Mouse (Mus musculus): ENCODE data around the gene Ifngr2. TPM values are rescaled to one million over a fixed set of nuclear protein-coding genes. Genes with fewer than 3 reads are reported as not detected.
"Not testable (repeated sequence)": the region's sequence is repeated elsewhere in the genome, so short reads cannot be mapped to it uniquely, and the experiment has no call there.

Gene Ifngr2
- polyA plus RNA-seq, 1 experiment = 18.7 TPM

DNA sequence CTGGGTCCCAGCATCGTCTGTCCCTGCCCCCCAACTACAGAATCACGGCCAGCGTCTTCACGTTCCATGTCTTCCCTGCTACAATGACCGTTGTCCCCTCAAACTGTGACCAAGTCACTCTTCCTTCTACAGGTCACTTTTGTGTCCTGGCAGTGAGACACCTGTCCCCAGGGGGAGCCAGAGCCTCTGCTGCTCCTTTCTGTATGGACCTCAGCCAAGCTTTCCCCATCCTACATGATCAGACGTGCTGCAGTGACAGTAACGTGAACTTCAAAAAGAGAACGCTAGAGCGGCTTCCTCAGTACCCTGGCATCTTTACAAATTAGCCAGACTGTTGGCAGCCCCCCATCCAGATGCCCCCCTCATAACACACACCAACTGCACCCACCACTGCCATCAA is 18.3 kb upstream of the Ifngr2 start:
- TF ChIP-seq MYOD1 (IDR thresholded peaks at IDR 0.05; ENCODE audit: control insufficient read depth in 1 of 3, insufficient read length in 2 of 3, low read depth in 2 of 3) = no peak
- no peak for TF ChIP-seq MAX (IDR thresholded peaks at IDR 0.05; ENCODE audit: low read depth)
- TF ChIP-seq E2F4 (IDR thresholded peaks at IDR 0.05; ENCODE audit: insufficient read depth) = no peak
- TF ChIP-seq TCF3 (IDR thresholded peaks at IDR 0.05; ENCODE audit: insufficient read length, low read depth) = no peak
- TF ChIP-seq USF1 (IDR thresholded peaks at IDR 0.05; ENCODE audit: low read depth) = no peak
- H3ac ChIP-seq (ENCODE audit: control insufficient read depth, insufficient read length) = no peak overlapping the region
- no peaks in the 10 kb centered on the region for H3K27me3 ChIP-seq (ENCODE audit: control insufficient read depth, insufficient read depth, insufficient read length)
- H3K4me3 ChIP-seq = no peak overlapping the region
- H3K79me2 ChIP-seq (ENCODE audit: control insufficient read depth, insufficient read depth) = no peaks in the 10 kb centered on the region
- no peaks in the 10 kb centered on the region for H3K36me3 ChIP-seq (ENCODE audit: control insufficient read depth, insufficient read depth)
- H3K4me2 ChIP-seq (ENCODE audit: low read depth) = no peak overlapping the region

DNA sequence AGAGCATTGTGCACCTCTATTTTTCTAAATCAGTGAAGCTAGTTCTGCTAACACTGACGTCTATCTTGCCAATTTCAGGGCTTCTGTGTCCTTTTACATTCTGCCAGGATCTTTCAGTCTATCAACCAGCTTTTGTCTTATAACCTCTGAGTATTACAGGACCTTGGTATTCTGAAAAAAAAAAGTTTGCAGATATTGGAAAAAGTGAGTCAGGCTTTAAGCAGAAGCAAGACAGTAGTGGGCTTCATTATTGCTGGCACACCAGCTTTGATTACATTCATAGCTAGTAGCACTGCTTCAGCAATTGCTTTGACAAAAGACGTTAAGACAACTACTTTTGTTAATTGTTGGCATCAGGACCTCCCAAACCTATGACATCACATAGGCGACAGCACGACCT is 16.0 kb upstream of the Ifngr2 start:
- not testable (repeated sequence) for H3K79me2 ChIP-seq (ENCODE audit: control insufficient read depth, insufficient read depth); H3ac ChIP-seq (ENCODE audit: control insufficient read depth, insufficient read length); H3K4me2 ChIP-seq (ENCODE audit: low read depth); H3K27me3 ChIP-seq (ENCODE audit: control insufficient read depth, insufficient read depth, insufficient read length); H3K36me3 ChIP-seq (ENCODE audit: control insufficient read depth, insufficient read depth); H3K4me3 ChIP-seq

GRCm38 (mm10) chr16:91531856-91532255 is 15.0 kb upstream of the Ifngr2 start:
- H3K79me2 ChIP-seq (ENCODE audit: control insufficient read depth, insufficient read depth) = no peaks in the 10 kb centered on the region
- no peaks in the 10 kb centered on the region for H3K27me3 ChIP-seq (ENCODE audit: control insufficient read depth, insufficient read depth, insufficient read length)
- H3K36me3 ChIP-seq (ENCODE audit: control insufficient read depth, insufficient read depth) = no peaks in the 10 kb centered on the region
- H3K4me2 ChIP-seq (ENCODE audit: low read depth) = no peak overlapping the region
- no peak for TF ChIP-seq TCF3 (IDR thresholded peaks at IDR 0.05; ENCODE audit: insufficient read length, low read depth)
- TF ChIP-seq SRF (IDR thresholded peaks at IDR 0.05; ENCODE audit: control insufficient read depth, insufficient read length, low read depth) = no peak
- TF ChIP-seq MAX (IDR thresholded peaks at IDR 0.05; ENCODE audit: low read depth) = no peak
- TF ChIP-seq POLR2AphosphoS2 (IDR thresholded peaks at IDR 0.05; ENCODE audit: insufficient read length, low read depth) = no peak
- no peak for TF ChIP-seq CEBPB (IDR thresholded peaks at IDR 0.05; ENCODE audit: insufficient read depth, poor library complexity, severe bottlenecking)
- TF ChIP-seq POLR2A (IDR thresholded peaks at IDR 0.05; ENCODE audit: insufficient read length, low read depth) = no peak
- TF ChIP-seq MYOD1 (IDR thresholded peaks at IDR 0.05; ENCODE audit: control insufficient read depth in 1 of 3, insufficient read length in 2 of 3, low read depth in 2 of 3) = no peak
- TF ChIP-seq E2F4 (IDR thresholded peaks at IDR 0.05; ENCODE audit: insufficient read depth) = no peak
- TF ChIP-seq TCF12 (IDR thresholded peaks at IDR 0.05; ENCODE audit: insufficient read depth, poor library complexity, severe bottlenecking) = no peak
- TF ChIP-seq MYOG (IDR thresholded peaks at IDR 0.05; ENCODE audit: control insufficient read depth in 1 of 3, insufficient read depth in 1 of 3, insufficient read length in 2 of 3, low read depth in 2 of 3) = no peak
- TF ChIP-seq REST (IDR thresholded peaks at IDR 0.05; ENCODE audit: insufficient read depth, insufficient read length) = no peak
- TF ChIP-seq USF1 (IDR thresholded peaks at IDR 0.05; ENCODE audit: low read depth) = no peak
- H3ac ChIP-seq (ENCODE audit: control insufficient read depth, insufficient read length) = no peak overlapping the region
- H3K4me3 ChIP-seq = no peak overlapping the region

DNA sequence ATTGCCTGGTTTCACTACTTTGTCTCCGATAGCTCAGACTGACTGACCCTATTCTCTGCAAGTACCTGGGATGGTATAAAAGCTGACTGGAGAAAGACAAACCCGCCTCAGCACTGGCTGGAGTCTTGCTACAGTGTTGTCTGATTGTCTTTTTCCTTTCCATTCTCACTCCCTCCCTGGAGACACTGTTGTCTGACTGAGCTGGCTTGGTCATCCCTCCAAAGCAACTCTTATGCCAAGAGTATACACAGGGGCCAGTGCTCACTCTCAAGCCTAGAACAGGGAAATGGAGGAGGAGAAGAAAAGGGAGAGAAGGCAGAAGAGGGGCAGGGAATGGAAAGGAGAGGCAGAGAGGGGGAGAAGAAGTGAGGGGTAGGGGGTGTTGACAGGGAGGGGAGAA is 14.4 kb upstream of the Ifngr2 start:
- TF ChIP-seq USF1 (IDR thresholded peaks at IDR 0.05; ENCODE audit: low read depth) = no peak
- no peak for TF ChIP-seq CEBPB (IDR thresholded peaks at IDR 0.05; ENCODE audit: insufficient read depth, poor library complexity, severe bottlenecking)
- TF ChIP-seq E2F4 (IDR thresholded peaks at IDR 0.05; ENCODE audit: insufficient read depth) = no peak
- no peak for TF ChIP-seq TCF12 (IDR thresholded peaks at IDR 0.05; ENCODE audit: insufficient read depth, poor library complexity, severe bottlenecking)
- no peak for TF ChIP-seq TCF3 (IDR thresholded peaks at IDR 0.05; ENCODE audit: insufficient read length, low read depth)
- no peak for TF ChIP-seq MYOD1 (IDR thresholded peaks at IDR 0.05; ENCODE audit: control insufficient read depth in 1 of 3, insufficient read length in 2 of 3, low read depth in 2 of 3)
- no peak for TF ChIP-seq POLR2A (IDR thresholded peaks at IDR 0.05; ENCODE audit: insufficient read length, low read depth)
- no peak for TF ChIP-seq MAX (IDR thresholded peaks at IDR 0.05; ENCODE audit: low read depth)
- TF ChIP-seq REST (IDR thresholded peaks at IDR 0.05; ENCODE audit: insufficient read depth, insufficient read length) = no peak
- TF ChIP-seq SRF (IDR thresholded peaks at IDR 0.05; ENCODE audit: control insufficient read depth, insufficient read length, low read depth) = no peak
- no peak for TF ChIP-seq POLR2AphosphoS2 (IDR thresholded peaks at IDR 0.05; ENCODE audit: insufficient read length, low read depth)
- no peak for TF ChIP-seq MYOG (IDR thresholded peaks at IDR 0.05; ENCODE audit: control insufficient read depth in 1 of 3, insufficient read depth in 1 of 3, insufficient read length in 2 of 3, low read depth in 2 of 3)
- H3K4me3 ChIP-seq = no peak overlapping the region
- no peaks in the 10 kb centered on the region for H3K27me3 ChIP-seq (ENCODE audit: control insufficient read depth, insufficient read depth, insufficient read length)
- H3ac ChIP-seq (ENCODE audit: control insufficient read depth, insufficient read length) = no peak overlapping the region
- no peaks in the 10 kb centered on the region for H3K79me2 ChIP-seq (ENCODE audit: control insufficient read depth, insufficient read depth)
- H3K36me3 ChIP-seq (ENCODE audit: control insufficient read depth, insufficient read depth) = no peaks in the 10 kb centered on the region
- H3K4me2 ChIP-seq (ENCODE audit: low read depth) = no peak overlapping the region

GRCm38 (mm10) chr16:91533097-91534001 is 13.5 kb upstream of the Ifngr2 start:
- no peak overlapping the region for H3K4me3 ChIP-seq
- H3ac ChIP-seq (ENCODE audit: control insufficient read depth, insufficient read length) = no peak overlapping the region
- H3K79me2 ChIP-seq (ENCODE audit: control insufficient read depth, insufficient read depth) = no peaks in the 10 kb centered on the region
- no peak overlapping the region for H3K4me2 ChIP-seq (ENCODE audit: low read depth)
- TF ChIP-seq MAX (IDR thresholded peaks at IDR 0.05; ENCODE audit: low read depth) (no peak), TCF3 (IDR thresholded peaks at IDR 0.05; ENCODE audit: insufficient read length, low read depth) (no peak), CEBPB (IDR thresholded peaks at IDR 0.05; ENCODE audit: insufficient read depth, poor library complexity, severe bottlenecking) (no peak), E2F4 (IDR thresholded peaks at IDR 0.05; ENCODE audit: insufficient read depth) (no peak), POLR2AphosphoS2 (IDR thresholded peaks at IDR 0.05; ENCODE audit: insufficient read length, low read depth) (no peak), TCF12 (IDR thresholded peaks at IDR 0.05; ENCODE audit: insufficient read depth, poor library complexity, severe bottlenecking) (no peak), MYOD1 (IDR thresholded peaks at IDR 0.05; ENCODE audit: control insufficient read depth in 1 of 3, insufficient read length in 2 of 3, low read depth in 2 of 3) (no peak), SRF (IDR thresholded peaks at IDR 0.05; ENCODE audit: control insufficient read depth, insufficient read length, low read depth) (no peak), REST (IDR thresholded peaks at IDR 0.05; ENCODE audit: insufficient read depth, insufficient read length) (no peak), MYOG (IDR thresholded peaks at IDR 0.05; ENCODE audit: control insufficient read depth in 1 of 3, insufficient read depth in 1 of 3, insufficient read length in 2 of 3, low read depth in 2 of 3) (no peak)
- H3K27me3 ChIP-seq (ENCODE audit: control insufficient read depth, insufficient read depth, insufficient read length) = no peaks in the 10 kb centered on the region
- H3K36me3 ChIP-seq (ENCODE audit: control insufficient read depth, insufficient read depth) = no peaks in the 10 kb centered on the region

All from myocyte (in vitro differentiated cells).